Mouse (Mus musculus): ENCODE results near the gene 1700067P10Rik. TPM values are rescaled to one million over a fixed set of nuclear protein-coding genes. Genes with fewer than 3 reads are reported as not detected.

Gene 1700067P10Rik
- polyA plus RNA-seq, 1 experiment from 2014 or later: not detected

GRCm38 (mm10) chr17:48057382-48057781, 31.7 kb upstream of the 1700067P10Rik start:
- Histone ChIP-seq H3K36me3 (ENCODE audit: control insufficient read depth, insufficient read depth, low read length) (no peaks in the 10 kb centered on the region), H3K4me2 (ENCODE audit: low read depth, low read length) (no peak overlapping the region), H3K4me1 (ENCODE audit: control insufficient read depth, insufficient read depth, low read length) (no peaks in the 10 kb centered on the region), H3K4me3 (ENCODE audit: low read length) (no peak overlapping the region), H3K9ac (ENCODE audit: low read depth, low read length) (no peak overlapping the region), H3K27me3 (replicated peaks; ENCODE audit: control insufficient read depth, insufficient read depth, low read length) (peaks cover 9% of the 10 kb centered on the region; the same call in 1 of the 2 replicates), H3K27ac (ENCODE audit: low read length) (no peak overlapping the region), H3K9me3 (ENCODE audit: control insufficient read depth, low read length) (no peaks in the 10 kb centered on the region)
- WGBS: 23% methylated on average over 12 of the region's 12 CpGs
- ATAC-seq: no peak

GRCm38 (mm10) chr17:48064196-48064843, 24.8 kb upstream of the 1700067P10Rik start:
- WGBS: 43% methylated on average over 10 of the region's 10 CpGs
- no peaks in the 10 kb centered on the region for H3K27me3 ChIP-seq (replicated peaks; ENCODE audit: control insufficient read depth, insufficient read depth, low read length)
- no peak overlapping the region for H3K4me2 ChIP-seq (ENCODE audit: low read depth, low read length)
- peaks cover 17% of the 10 kb centered on the region for H3K4me1 ChIP-seq (ENCODE audit: control insufficient read depth, insufficient read depth, low read length)
- no peak for ATAC-seq
- H3K27ac ChIP-seq (ENCODE audit: low read length): no peak overlapping the region
- no peaks in the 10 kb centered on the region for H3K36me3 ChIP-seq (ENCODE audit: control insufficient read depth, insufficient read depth, low read length)
- no peak overlapping the region for H3K4me3 ChIP-seq (ENCODE audit: low read length)
- no peak overlapping the region for H3K9ac ChIP-seq (ENCODE audit: low read depth, low read length)
- H3K9me3 ChIP-seq (ENCODE audit: control insufficient read depth, low read length): no peaks in the 10 kb centered on the region

GRCm38 (mm10) chr17:48065081-48065501, 24.0 kb upstream of the 1700067P10Rik start:
- Histone ChIP-seq H3K4me3 (ENCODE audit: low read length) (no peak overlapping the region), H3K4me2 (ENCODE audit: low read depth, low read length) (no peak overlapping the region), H3K4me1 (ENCODE audit: control insufficient read depth, insufficient read depth, low read length) (peaks cover 17% of the 10 kb centered on the region), H3K9me3 (ENCODE audit: control insufficient read depth, low read length) (no peaks in the 10 kb centered on the region), H3K36me3 (ENCODE audit: control insufficient read depth, insufficient read depth, low read length) (no peaks in the 10 kb centered on the region), H3K27me3 (replicated peaks; ENCODE audit: control insufficient read depth, insufficient read depth, low read length) (no peaks in the 10 kb centered on the region), H3K27ac (ENCODE audit: low read length) (no peak overlapping the region), H3K9ac (ENCODE audit: low read depth, low read length) (no peak overlapping the region)
- 51% methylated on average over 5 of the region's 5 CpGs for WGBS
- no peak for ATAC-seq

GRCm38 (mm10) chr17:48067083-48067614, 22.0 kb upstream of the 1700067P10Rik start:
- ATAC-seq: no peak
- Histone ChIP-seq H3K27me3 (replicated peaks; ENCODE audit: control insufficient read depth, insufficient read depth, low read length) (no peaks in the 10 kb centered on the region), H3K9me3 (ENCODE audit: control insufficient read depth, low read length) (no peaks in the 10 kb centered on the region; the same call in 1 of the 2 replicates), H3K4me3 (ENCODE audit: low read length) (no peak overlapping the region), H3K4me2 (ENCODE audit: low read depth, low read length) (no peak overlapping the region), H3K27ac (ENCODE audit: low read length) (no peak overlapping the region), H3K9ac (ENCODE audit: low read depth, low read length) (no peak overlapping the region), H3K4me1 (ENCODE audit: control insufficient read depth, insufficient read depth, low read length) (peaks cover 17% of the 10 kb centered on the region), H3K36me3 (ENCODE audit: control insufficient read depth, insufficient read depth, low read length) (no peaks in the 10 kb centered on the region)
- 66% methylated on average over 10 of the region's 10 CpGs for WGBS

- H3K27me3 ChIP-seq (replicated peaks; ENCODE audit: control insufficient read depth, insufficient read depth, low read length): no peaks in the 10 kb centered on the region
- ATAC-seq: no peak
- no peaks in the 10 kb centered on the region; the same call in 1 of the 2 replicates for H3K9me3 ChIP-seq (ENCODE audit: control insufficient read depth, low read length)
- no peak overlapping the region for H3K27ac ChIP-seq (ENCODE audit: low read length)
- no peak overlapping the region for H3K9ac ChIP-seq (ENCODE audit: low read depth, low read length)
- peaks cover 17% of the 10 kb centered on the region for H3K4me1 ChIP-seq (ENCODE audit: control insufficient read depth, insufficient read depth, low read length)
- no peak overlapping the region for H3K4me2 ChIP-seq (ENCODE audit: low read depth, low read length)
- 40% methylated on average over 5 of the region's 5 CpGs for WGBS
- H3K4me3 ChIP-seq (ENCODE audit: low read length): no peak overlapping the region
- no peaks in the 10 kb centered on the region for H3K36me3 ChIP-seq (ENCODE audit: control insufficient read depth, insufficient read depth, low read length)
Observed at GRCm38 (mm10) chr17:48067729-48068128, 21.4 kb upstream of the 1700067P10Rik start.

- Histone ChIP-seq H3K36me3 (ENCODE audit: control insufficient read depth, insufficient read depth, low read length) (no peaks in the 10 kb centered on the region), H3K9ac (ENCODE audit: low read depth, low read length) (no peak overlapping the region), H3K27me3 (replicated peaks; ENCODE audit: control insufficient read depth, insufficient read depth, low read length) (no peaks in the 10 kb centered on the region), H3K9me3 (ENCODE audit: control insufficient read depth, low read length) (no peaks in the 10 kb centered on the region), H3K4me3 (ENCODE audit: low read length) (no peak overlapping the region), H3K27ac (ENCODE audit: low read length) (no peak overlapping the region), H3K4me2 (ENCODE audit: low read depth, low read length) (no peak overlapping the region), H3K4me1 (ENCODE audit: control insufficient read depth, insufficient read depth, low read length) (no peaks in the 10 kb centered on the region)
- WGBS: 52% methylated on average over 3 of the region's 3 CpGs
- ATAC-seq: no peak
Observed at GRCm38 (mm10) chr17:48080626-48081025, 8.5 kb upstream of the 1700067P10Rik start.

GRCm38 (mm10) chr17:48089446-48089845, 327 bp downstream of the 1700067P10Rik start:
- 82% methylated on average over 2 of the region's 2 CpGs for WGBS
- Histone ChIP-seq H3K9me3 (ENCODE audit: control insufficient read depth, low read length) (peaks cover 5% of the 10 kb centered on the region; the same call in 1 of the 2 replicates), H3K36me3 (ENCODE audit: control insufficient read depth, insufficient read depth, low read length) (no peaks in the 10 kb centered on the region), H3K4me1 (ENCODE audit: control insufficient read depth, insufficient read depth, low read length) (no peaks in the 10 kb centered on the region), H3K27me3 (replicated peaks; ENCODE audit: control insufficient read depth, insufficient read depth, low read length) (peaks cover under 1% of the 10 kb centered on the region; the same call in 1 of the 2 replicates), H3K4me3 (ENCODE audit: low read length) (no peak overlapping the region), H3K27ac (ENCODE audit: low read length) (no peak overlapping the region), H3K4me2 (ENCODE audit: low read depth, low read length) (no peak overlapping the region), H3K9ac (ENCODE audit: low read depth, low read length) (no peak overlapping the region)
- ATAC-seq: no peak

- no peaks in the 10 kb centered on the region for H3K4me1 ChIP-seq (ENCODE audit: control insufficient read depth, insufficient read depth, low read length)
- WGBS: 76% methylated on average over 12 of the region's 12 CpGs
- ATAC-seq: no peak
Observed at GRCm38 (mm10) chr17:48090305-48090704, 1.2 kb downstream of the 1700067P10Rik start.

GRCm38 (mm10) chr17:48093286-48093817, 4.2 kb downstream of the 1700067P10Rik start:
- 76% methylated on average over 5 of the region's 5 CpGs for WGBS
- no peak for ATAC-seq
- peaks cover 5% of the 10 kb centered on the region; the same call in 1 of the 2 replicates for H3K9me3 ChIP-seq (ENCODE audit: control insufficient read depth, low read length)
- H3K27ac ChIP-seq (ENCODE audit: low read length): no peak overlapping the region
- no peak overlapping the region for H3K4me2 ChIP-seq (ENCODE audit: low read depth, low read length)
- H3K4me1 ChIP-seq (ENCODE audit: control insufficient read depth, insufficient read depth, low read length): peaks cover 25% of the 10 kb centered on the region
- peaks cover 32% of the 10 kb centered on the region for H3K27me3 ChIP-seq (replicated peaks; ENCODE audit: control insufficient read depth, insufficient read depth, low read length)
- no peak overlapping the region for H3K4me3 ChIP-seq (ENCODE audit: low read length)
- H3K36me3 ChIP-seq (ENCODE audit: control insufficient read depth, insufficient read depth, low read length): no peaks in the 10 kb centered on the region
- H3K9ac ChIP-seq (ENCODE audit: low read depth, low read length): no peak overlapping the region

More at GRCm38 (mm10) chr17:48090305-48090704, 1.2 kb downstream of the 1700067P10Rik start:
- no peak overlapping the region for H3K4me2 ChIP-seq (ENCODE audit: low read depth, low read length)
- no peak overlapping the region for H3K4me3 ChIP-seq (ENCODE audit: low read length)
- H3K27ac ChIP-seq (ENCODE audit: low read length): no peak overlapping the region
- no peaks in the 10 kb centered on the region for H3K36me3 ChIP-seq (ENCODE audit: control insufficient read depth, insufficient read depth, low read length)
- H3K27me3 ChIP-seq (replicated peaks; ENCODE audit: control insufficient read depth, insufficient read depth, low read length): peaks cover 7% of the 10 kb centered on the region; the same call in 1 of the 2 replicates
- H3K9ac ChIP-seq (ENCODE audit: low read depth, low read length): no peak overlapping the region
- peaks cover 5% of the 10 kb centered on the region; the same call in 1 of the 2 replicates for H3K9me3 ChIP-seq (ENCODE audit: control insufficient read depth, low read length)

All from intestine, embryonic 16.5 days (tissue).